Mouse (Mus musculus) retina, postnatal 7 days (tissue): ENCODE measurements at regions not wholly inside any gene's neighbourhood (a gene's known extent, or its start where the extent isn't known, plus 50 kb on each side); places are given as distances from the start of the nearest gene placed in this dataset.

Experiments used
- DNase-seq: peaks from one replicate; pipeline ENCODE4 v3.0.0-alpha.2; 2012; ENCODE audit warnings: low read depth, low spot score

DNA sequence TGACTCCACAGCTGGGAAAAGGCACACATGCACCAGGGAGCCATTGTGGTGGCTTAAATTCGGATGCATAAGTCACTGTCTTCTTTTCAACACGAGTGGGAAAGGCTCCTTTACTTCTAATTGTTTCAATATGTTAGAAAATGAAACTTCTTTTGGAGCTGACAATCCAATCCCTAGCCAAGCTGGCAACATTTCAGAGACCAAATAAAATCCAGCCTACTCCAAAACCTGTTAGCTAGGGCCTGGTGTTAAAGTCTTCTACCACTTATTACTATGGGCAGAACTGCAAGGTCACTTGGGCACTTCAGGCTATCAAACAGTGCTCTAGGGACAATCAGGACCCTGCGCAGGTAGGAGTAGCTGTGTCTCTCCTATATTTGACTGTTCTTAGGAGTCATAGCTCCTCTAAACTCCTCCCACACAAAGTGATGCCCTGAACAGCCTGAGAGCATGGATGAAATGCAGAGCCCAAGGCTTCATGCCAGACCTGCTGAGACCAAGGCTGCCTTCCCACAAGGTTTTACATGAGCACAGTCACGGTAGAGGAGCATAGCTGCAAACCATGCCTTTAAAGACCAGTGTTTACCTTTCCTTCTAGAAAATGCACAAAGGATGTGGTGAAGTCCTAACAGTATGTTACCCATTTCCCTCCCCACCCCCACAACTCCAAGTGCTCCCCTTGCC, 67.4 kb upstream of the Spdye4c start:
- DNase-seq = no peak

DNA sequence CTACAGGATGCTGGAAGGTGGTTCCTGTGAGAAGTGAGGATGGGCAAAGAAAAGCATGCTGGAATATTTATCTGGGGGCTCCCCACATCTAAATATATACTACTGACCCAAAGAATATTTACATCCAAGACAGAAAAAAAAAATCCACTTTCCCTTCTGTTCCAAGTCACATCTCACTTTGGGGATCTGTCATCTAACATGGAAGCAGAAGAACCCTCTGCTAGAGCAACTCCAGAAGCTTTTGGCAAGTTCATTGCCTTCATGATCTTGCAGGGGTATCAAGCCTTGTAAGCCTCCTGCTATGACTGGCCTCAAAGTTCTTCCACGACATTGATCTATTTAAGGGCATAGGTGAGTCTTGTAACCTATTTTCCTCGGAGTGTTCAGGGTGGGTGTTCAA, 64.9 kb upstream of the Spdye4c start:
- DNase-seq = no peak

GRCm38 (mm10) chr2:128526883-128527344, 64.1 kb upstream of the Spdye4c start:
- no peak for DNase-seq

DNA sequence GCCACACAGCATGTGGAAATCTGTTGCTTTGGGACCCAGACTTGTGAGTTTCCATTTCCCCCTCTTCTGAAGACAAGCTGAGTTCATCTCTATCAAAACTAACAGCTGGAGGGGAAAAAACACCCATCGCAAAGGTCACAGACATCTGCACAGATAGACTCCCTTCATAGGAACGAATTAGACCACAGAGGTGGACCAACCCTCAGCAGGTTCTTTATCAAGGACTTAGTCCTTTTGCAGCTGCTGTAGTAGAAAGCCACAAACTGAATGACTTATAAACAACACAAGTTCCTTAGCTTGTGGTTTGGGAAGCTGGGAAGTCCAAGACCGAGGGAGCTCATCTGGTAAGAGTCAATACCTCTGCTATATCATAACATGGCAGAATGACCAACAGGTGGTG, 54.7 kb upstream of the Spdye4c start:
- no peak for DNase-seq

GRCm38 (mm10) chr2:128537425-128537824, 53.6 kb upstream of the Spdye4c start:
- DNase-seq = no peak

DNA sequence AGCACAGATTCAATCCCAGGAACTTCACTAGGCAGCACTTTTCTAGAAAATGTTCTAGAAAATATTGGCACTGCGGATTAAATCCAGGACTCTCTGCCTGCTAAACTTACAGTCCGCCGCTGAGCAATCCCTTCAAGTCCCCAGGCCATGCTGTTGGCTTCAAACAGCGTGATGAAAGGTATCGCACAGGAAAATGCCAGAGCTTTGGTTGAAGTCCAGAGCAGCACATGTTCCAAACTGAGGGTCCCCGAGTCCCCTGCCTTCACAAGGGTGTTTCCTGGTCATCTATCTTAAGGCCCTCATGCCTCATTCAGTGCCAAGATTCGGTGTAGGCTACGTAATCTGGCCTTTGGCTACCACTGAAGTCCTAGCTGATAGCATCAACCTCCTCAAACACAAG, 52.3 kb upstream of the Spdye4c start:
- no peak for DNase-seq
